Mouse (Mus musculus) lung, embryonic 16.5 days (tissue): Measurements from ENCODE around the gene Cacng3. TPM values are rescaled to one million over a fixed set of nuclear protein-coding genes. Genes with fewer than 3 reads are reported as not detected.

ENCODE experiments used
- ATAC-seq: fragments of 200-750 bp; cut with Nextera tagmentation; 2 replicates; pipeline ENCODE4 v1.8.0; 2017; ENCODE audit warnings: low read depth, mild to moderate bottlenecking, moderate library complexity
- H3K27ac ChIP-seq: fragments of 300-500 bp; sonication (generic); 2 replicates; pipeline ENCODE4 v1.5.1; 2014; ENCODE audit warnings: mild to moderate bottlenecking, control low read depth, low read length
- H3K27me3 ChIP-seq: fragments of 300-500 bp; sonication (generic); 2 replicates; pipeline ENCODE4 v1.6.1; 2014; ENCODE audit warnings: low read depth, low read length, mixed read lengths; ENCODE audit not compliant: control insufficient read depth, insufficient read depth
- H3K36me3 ChIP-seq: fragments of 300-500 bp; sonication (generic); 2 replicates; pipeline ENCODE4 v1.6.1; 2014; ENCODE audit warnings: low read length; ENCODE audit not compliant: control insufficient read depth, insufficient read depth
- H3K4me1 ChIP-seq: fragments of 300-500 bp; sonication (generic); replicated peaks from 2 replicates; pipeline ENCODE4 v1.6.1; 2014; ENCODE audit warnings: low read length, mixed read lengths; ENCODE audit not compliant: control insufficient read depth, insufficient read depth
- H3K4me2 ChIP-seq: fragments of 300-500 bp; sonication (generic); 2 replicates; pipeline ENCODE4 v1.6.1; 2014; ENCODE audit warnings: low read depth, low read length, control low read depth
- H3K4me3 ChIP-seq: fragments of 300-500 bp; sonication (generic); 2 replicates; pipeline ENCODE4 v1.5.1; 2014; ENCODE audit warnings: mild to moderate bottlenecking, low read length, control low read depth
- H3K9ac ChIP-seq: fragments of 300-500 bp; sonication (generic); 2 replicates; pipeline ENCODE4 v1.6.1; 2014; ENCODE audit warnings: low read length, control low read depth
- H3K9me3 ChIP-seq: fragments of 300-500 bp; sonication (generic); 2 replicates; pipeline ENCODE4 v1.6.1; 2016; ENCODE audit warnings: low read length; ENCODE audit not compliant: control insufficient read depth
- WGBS: fragments of 180-500 bp; shearing (Covaris S2); extraction: QIAGEN DNeasy Blood & Tissue Kit; methylation state at CpG from one replicate; pipeline ENCODE4 v1.1.7; 2014; 5-methylcytosine and 5-hydroxymethylcytosine counted together
- polyA plus RNA-seq: library from polyadenylated mRNA; unstranded; fragments of >200 nt; fragmentation: Nextera tagmentation; extraction: Ambion mirVana; gene quantifications from 2 replicates; pipeline ENCODE4 v1.2.1, GENCODE M21; 2015

Cacng3 gene
- polyA plus RNA-seq, 1 experiment from 2014 or later, result 0.14 TPM

GRCm38 (mm10) chr7:122795140-122795539, 124.8 kb downstream of the Cacng3 start:
- ATAC-seq, result no peak
- H3K4me3 ChIP-seq, result no peak overlapping the region

GRCm38 (mm10) chr7:122800821-122801220, 130.5 kb downstream of the Cacng3 start:
- ATAC-seq, result no peak
- Histone ChIP-seq H3K9ac (no peak overlapping the region), H3K27me3 (no peaks in the 10 kb centered on the region), H3K36me3 (no peaks in the 10 kb centered on the region), H3K4me2 (no peak overlapping the region), H3K27ac (no peak overlapping the region), H3K4me1 (peaks cover 7% of the 10 kb centered on the region), H3K9me3 (no peaks in the 10 kb centered on the region), H3K4me3 (no peak overlapping the region)
- 55% methylated on average over 2 of the region's 2 CpGs for WGBS

More at GRCm38 (mm10) chr7:122795140-122795539, 124.8 kb downstream of the Cacng3 start:
- no peaks in the 10 kb centered on the region for H3K27me3 ChIP-seq
- no peak overlapping the region for H3K4me2 ChIP-seq
- H3K9me3 ChIP-seq, result no peaks in the 10 kb centered on the region
- no peak overlapping the region for H3K9ac ChIP-seq
- H3K4me1 ChIP-seq, result no peaks in the 10 kb centered on the region
- WGBS, result 84% methylated on average over 6 of the region's 6 CpGs
- H3K36me3 ChIP-seq, result no peaks in the 10 kb centered on the region
- H3K27ac ChIP-seq, result no peak overlapping the region

- H3K27ac ChIP-seq, result no peak overlapping the region; the same call in 1 of the 2 replicates
- H3K27me3 ChIP-seq, result no peaks in the 10 kb centered on the region
- H3K9ac ChIP-seq, result no peak overlapping the region
- H3K36me3 ChIP-seq, result no peaks in the 10 kb centered on the region
- H3K4me1 ChIP-seq, result peaks cover 7% of the 10 kb centered on the region
- WGBS, result 32% methylated on average over 9 of the region's 9 CpGs
- no peak overlapping the region for H3K4me3 ChIP-seq
- no peaks in the 10 kb centered on the region for H3K9me3 ChIP-seq
- no peak overlapping the region; the same call in 1 of the 2 replicates for H3K4me2 ChIP-seq
- ATAC-seq, result peak; percentile 92
Observed at GRCm38 (mm10) chr7:122803839-122804496, 133.7 kb downstream of the Cacng3 start.

- no peak overlapping the region for H3K4me3 ChIP-seq
- no peaks in the 10 kb centered on the region for H3K27me3 ChIP-seq
- 48% methylated on average over 4 of the region's 5 CpGs for WGBS
- H3K27ac ChIP-seq, result no peak overlapping the region
- H3K9me3 ChIP-seq, result no peaks in the 10 kb centered on the region
- H3K4me1 ChIP-seq, result peaks cover 7% of the 10 kb centered on the region
- H3K4me2 ChIP-seq, result no peak overlapping the region
- no peak for ATAC-seq
- H3K36me3 ChIP-seq, result no peaks in the 10 kb centered on the region
- H3K9ac ChIP-seq, result no peak overlapping the region
Observed at GRCm38 (mm10) chr7:122806531-122806930, 136.2 kb downstream of the Cacng3 start.

GRCm38 (mm10) chr7:122813724-122814123, 143.4 kb downstream of the Cacng3 start:
- H3K27me3 ChIP-seq, result no peaks in the 10 kb centered on the region
- H3K4me3 ChIP-seq, result no peak overlapping the region
- H3K9ac ChIP-seq, result no peak overlapping the region
- H3K27ac ChIP-seq, result no peak overlapping the region
- no peak overlapping the region for H3K4me2 ChIP-seq
- H3K4me1 ChIP-seq, result no peaks in the 10 kb centered on the region
- WGBS, result 59% methylated on average over 1 of the region's 1 CpGs
- ATAC-seq, result no peak
- no peaks in the 10 kb centered on the region for H3K36me3 ChIP-seq
- H3K9me3 ChIP-seq, result no peaks in the 10 kb centered on the region

GRCm38 (mm10) chr7:122817565-122817964, 147.3 kb downstream of the Cacng3 start:
- no peak overlapping the region for H3K4me2 ChIP-seq
- H3K9me3 ChIP-seq, result no peaks in the 10 kb centered on the region
- WGBS, result 76% methylated on average over 7 of the region's 7 CpGs
- H3K27me3 ChIP-seq, result no peaks in the 10 kb centered on the region
- H3K27ac ChIP-seq, result no peak overlapping the region
- no peak overlapping the region for H3K4me3 ChIP-seq
- H3K9ac ChIP-seq, result no peak overlapping the region
- H3K36me3 ChIP-seq, result no peaks in the 10 kb centered on the region
- H3K4me1 ChIP-seq, result no peaks in the 10 kb centered on the region
- no peak for ATAC-seq
